Mouse (Mus musculus) activated CD4-positive, CD25-positive, alpha-beta regulatory T cell, adult 4 months (primary cell): Measurements from ENCODE around the gene Foxd2. TPM values are rescaled to one million over a fixed set of nuclear protein-coding genes. Genes with fewer than 3 reads are reported as not detected.

Experiments used
- polyA plus RNA-seq, 2 experiments: library from polyadenylated mRNA; unstranded; fragments of 100-300 nt; shearing (Covaris generic); gene quantifications; one replicate each; pipeline ENCODE4 v1.2.1; 2017

Foxd2 gene
- polyA plus RNA-seq, 2 experiments from 2014 or later = 0.17 TPM; not detected in 1

Other genes with a start within 250 kb of the Foxd2 start
- gene Gm12830, start 87.2 kb downstream of the Foxd2 start, polyA plus RNA-seq = not detected
- not detected for gene Foxe3, start 17.1 kb upstream of the Foxd2 start, polyA plus RNA-seq
- gene Cmpk1, start 78.4 kb upstream of the Foxd2 start, polyA plus RNA-seq = 10 to 100 TPM; 81.9 to 83.6 TPM
- 1 to 10 TPM; 6.0 to 6.7 TPM for gene Stil, start 91.3 kb upstream of the Foxd2 start, polyA plus RNA-seq
- not detected for gene Tal1, start 147.6 kb upstream of the Foxd2 start, polyA plus RNA-seq
- 10 to 100 TPM; 31.4 to 40.8 TPM for gene Pdzk1ip1, start 179.8 kb upstream of the Foxd2 start, polyA plus RNA-seq
- not detected for gene Cyp4x1, start 225.4 kb upstream of the Foxd2 start, polyA plus RNA-seq